Mouse (Mus musculus): Measurements from ENCODE around the gene Zbtb16. TPM values are rescaled to one million over a fixed set of nuclear protein-coding genes. Genes with fewer than 3 reads are reported as not detected.

The Zbtb16 gene
- total and polyA plus RNA-seq, 3 experiments = 0.04 to 0.72 TPM; not detected in 1

- peak; percentile 14 for DNase-seq (ENCODE audit: low read depth, low spot score)
- H3K9ac ChIP-seq (ENCODE audit: control insufficient read depth, low read depth, low read length, poor library complexity, severe bottlenecking) = peak overlapping the region; percentile 14; the same call in 1 of the 2 replicates
- no peaks in the 10 kb centered on the region for H3K36me3 ChIP-seq (ENCODE audit: control insufficient read depth in 1 of 2, insufficient read depth in 2 of 2, low read length in 2 of 2)
- no peaks in the 10 kb centered on the region for H3K9me3 ChIP-seq (replicated peaks; ENCODE audit: insufficient read depth, low read length)
- peaks cover 0 to 4% of the 10 kb centered on the region in 2 experiments; a peak in 1 of 4 replicates for H3K4me1 ChIP-seq (ENCODE audit: control insufficient read depth in 1 of 2, insufficient read depth in 2 of 2, low read length in 2 of 2)
- no peaks in the 10 kb centered on the region for H3K79me2 ChIP-seq (ENCODE audit: control insufficient read depth, insufficient read depth, low read length, poor library complexity)
- no peak overlapping the region for H3K4me3 ChIP-seq (ENCODE audit: control insufficient read depth in 1 of 2, insufficient read depth in 1 of 2, low read depth in 2 of 2, low read length in 2 of 2)
- TF ChIP-seq CHD2 (IDR thresholded peaks at IDR 0.05; ENCODE audit: low read length) (no peak), HCFC1 (IDR thresholded peaks at IDR 0.05; ENCODE audit: low read depth, low read length) (no peak), TAL1 (IDR thresholded peaks at IDR 0.05; ENCODE audit: low read length) (no peak), CHD1 (IDR thresholded peaks at IDR 0.05; ENCODE audit: low read depth, low read length) (no peak), UBTF (IDR thresholded peaks at IDR 0.05; ENCODE audit: borderline replicate concordance, insufficient read depth, low read depth, low read length) (no peak), GATA1 (IDR thresholded peaks at IDR 0.05; ENCODE audit: low read depth, low read length) (no peak), SMC3 (IDR thresholded peaks at IDR 0.05; ENCODE audit: low read depth, low read length) (no peak), E2F4 (IDR thresholded peaks at IDR 0.05; ENCODE audit: borderline replicate concordance, low read depth, low read length) (no peak)
- no peak overlapping the region for H3K27ac ChIP-seq (ENCODE audit: control insufficient read depth, low read depth, low read length)
- no peaks in the 10 kb centered on the region for H3K27me3 ChIP-seq (ENCODE audit: control insufficient read depth in 1 of 2, insufficient read depth in 2 of 2, low read length in 2 of 2)
Observed at GRCm38 (mm10) chr9:48756261-48756812, 79.7 kb downstream of the Zbtb16 start.

GRCm38 (mm10) chr9:48755438-48756070 lies 80.5 kb downstream of the Zbtb16 start:
- no peak overlapping the region for H3K27ac ChIP-seq (ENCODE audit: control insufficient read depth, low read depth, low read length)
- no peaks in the 10 kb centered on the region for H3K79me2 ChIP-seq (ENCODE audit: control insufficient read depth, insufficient read depth, low read length, poor library complexity)
- H3K9me3 ChIP-seq (replicated peaks; ENCODE audit: insufficient read depth, low read length) = no peaks in the 10 kb centered on the region
- TF ChIP-seq MAX (IDR thresholded peaks at IDR 0.05; ENCODE audit: low read length) = no peak
- no peak for TF ChIP-seq EP300 (IDR thresholded peaks at IDR 0.05; ENCODE audit: low read depth in 1 of 2, low read length in 2 of 2)
- TF ChIP-seq TBP (IDR thresholded peaks at IDR 0.05; ENCODE audit: low read depth, low read length) = no peak
- TF ChIP-seq RAD21 (IDR thresholded peaks at IDR 0.05; ENCODE audit: low read depth, low read length) = no peak
- no peak for TF ChIP-seq HCFC1 (IDR thresholded peaks at IDR 0.05; ENCODE audit: low read depth, low read length)
- TF ChIP-seq TCF12 (IDR thresholded peaks at IDR 0.05; ENCODE audit: low read depth, low read length) = no peak
- TF ChIP-seq TAL1 (IDR thresholded peaks at IDR 0.05; ENCODE audit: low read length) = no peak
- no peak for TF ChIP-seq NELFE (IDR thresholded peaks at IDR 0.05; ENCODE audit: low read depth, low read length)
- no peak for TF ChIP-seq POLR2AphosphoS5 (IDR thresholded peaks at IDR 0.05; ENCODE audit: borderline replicate concordance, low read depth, low read length)
- TF ChIP-seq ZMIZ1 (IDR thresholded peaks at IDR 0.05; ENCODE audit: low read depth, low read length) = no peak
- TF ChIP-seq CHD1 (IDR thresholded peaks at IDR 0.05; ENCODE audit: low read depth, low read length) = no peak
- no peak for TF ChIP-seq MAZ (IDR thresholded peaks at IDR 0.05; ENCODE audit: low read depth, low read length)
- TF ChIP-seq POLR2AphosphoS2 (IDR thresholded peaks at IDR 0.05; ENCODE audit: low read length) = no peak
- TF ChIP-seq E2F4 (IDR thresholded peaks at IDR 0.05; ENCODE audit: borderline replicate concordance, low read depth, low read length) = no peak
- TF ChIP-seq POLR2A (IDR thresholded peaks at IDR 0.05; ENCODE audit: control insufficient read depth in 1 of 2, insufficient read depth in 1 of 2, low read depth in 1 of 2, low read length in 2 of 2, poor library complexity in 1 of 2) = no peak
- TF ChIP-seq BHLHE40 (IDR thresholded peaks at IDR 0.05; ENCODE audit: borderline replicate concordance, low read depth, low read length) = no peak
- TF ChIP-seq MXI1 (IDR thresholded peaks at IDR 0.05; ENCODE audit: low read depth, low read length) = no peak
- TF ChIP-seq UBTF (IDR thresholded peaks at IDR 0.05; ENCODE audit: borderline replicate concordance, insufficient read depth, low read depth, low read length) = no peak
- no peak for TF ChIP-seq ETS1 (IDR thresholded peaks at IDR 0.05; ENCODE audit: low read depth, low read length)
- no peaks in the 10 kb centered on the region for H3K27me3 ChIP-seq (ENCODE audit: control insufficient read depth in 1 of 2, insufficient read depth in 2 of 2, low read length in 2 of 2)
- H3K4me1 ChIP-seq (ENCODE audit: control insufficient read depth in 1 of 2, insufficient read depth in 2 of 2, low read length in 2 of 2) = peaks cover 0 to 4% of the 10 kb centered on the region in 2 experiments; a peak in 1 of 4 replicates
- H3K36me3 ChIP-seq (ENCODE audit: control insufficient read depth in 1 of 2, insufficient read depth in 2 of 2, low read length in 2 of 2) = no peaks in the 10 kb centered on the region
- H3K4me3 ChIP-seq (ENCODE audit: control insufficient read depth in 1 of 2, insufficient read depth in 1 of 2, low read depth in 2 of 2, low read length in 2 of 2) = no peak overlapping the region; a peak in 1 of 4 replicates
- H3K9ac ChIP-seq (ENCODE audit: control insufficient read depth, low read depth, low read length, poor library complexity, severe bottlenecking) = peak overlapping the region; percentile 18; the same call in 1 of the 2 replicates
- peak; percentile 12 for DNase-seq (ENCODE audit: low read depth, low spot score)
